Mouse (Mus musculus) layer of hippocampus, postnatal 25 days (tissue): ENCODE results near the gene 2010300C02Rik. TPM values are rescaled to one million over a fixed set of nuclear protein-coding genes. Genes with fewer than 3 reads are reported as not detected.

Experiments used
- DNase-seq, 2 experiments: peaks; one replicate each; pipeline ENCODE4 v3.0.0; 2022; ENCODE audit warnings: mixed read lengths in 2 of 2, low spot score in 1 of 2; ENCODE audit errors: extremely low spot score in 1 of 2
- total RNA-seq, 2 experiments: library from RNA; stranded (reverse); gene quantifications; 2 replicates each; pipeline ENCODE4 v1.2.3; 2021

The 2010300C02Rik gene
- total RNA-seq, 2 experiments from 2014 or later: 377 to 428 TPM

- DNase-seq: no peak
These were observed 45.6 kb downstream of the 2010300C02Rik start for GRCm38 (mm10) chr1:37674266-37674665.

GRCm38 (mm10) chr1:37671316-37671715 is 48.6 kb downstream of the 2010300C02Rik start:
- DNase-seq: no peak

- no peak for DNase-seq
These were observed 52.5 kb downstream of the 2010300C02Rik start for GRCm38 (mm10) chr1:37667386-37667785.

GRCm38 (mm10) chr1:37666587-37666986 is 53.3 kb downstream of the 2010300C02Rik start:
- no peak for DNase-seq

- DNase-seq: no peak
These were observed 54.2 kb downstream of the 2010300C02Rik start for GRCm38 (mm10) chr1:37665539-37666323.

- no peak for DNase-seq
These were observed 55.4 kb downstream of the 2010300C02Rik start for GRCm38 (mm10) chr1:37664496-37664895.

GRCm38 (mm10) chr1:37663606-37664005 is 56.3 kb downstream of the 2010300C02Rik start:
- no peak for DNase-seq

GRCm38 (mm10) chr1:37656017-37656416 is 63.9 kb downstream of the 2010300C02Rik start:
- no peak for DNase-seq

GRCm38 (mm10) chr1:37653992-37654391 is 65.9 kb downstream of the 2010300C02Rik start:
- no peak for DNase-seq

- DNase-seq: no peak
These were observed 72.8 kb downstream of the 2010300C02Rik start for GRCm38 (mm10) chr1:37647066-37647465.

- DNase-seq: no peak
These were observed 75.4 kb downstream of the 2010300C02Rik start for GRCm38 (mm10) chr1:37644501-37644900.

GRCm38 (mm10) chr1:37643794-37644365 is 76.0 kb downstream of the 2010300C02Rik start:
- no peak for DNase-seq

- no peak for DNase-seq
These were observed 78.5 kb downstream of the 2010300C02Rik start for GRCm38 (mm10) chr1:37641361-37641760.

- peak; percentile 73 to 84 for DNase-seq
These were observed 80.8 kb downstream of the 2010300C02Rik start for GRCm38 (mm10) chr1:37639101-37639500.

- no peak for DNase-seq
These were observed 81.3 kb downstream of the 2010300C02Rik start for GRCm38 (mm10) chr1:37638560-37638959.

- no peak for DNase-seq
These were observed 82.3 kb downstream of the 2010300C02Rik start for GRCm38 (mm10) chr1:37637571-37637970.

GRCm38 (mm10) chr1:37636824-37637223 is 83.1 kb downstream of the 2010300C02Rik start:
- no peak for DNase-seq

GRCm38 (mm10) chr1:37636169-37636568 is 83.7 kb downstream of the 2010300C02Rik start:
- peak in 1 of 2 experiments; percentile 54 for DNase-seq

- no peak for DNase-seq
These were observed 84.2 kb downstream of the 2010300C02Rik start for GRCm38 (mm10) chr1:37635716-37636115.

GRCm38 (mm10) chr1:37634658-37635057 is 85.2 kb downstream of the 2010300C02Rik start:
- DNase-seq: peak in 1 of 2 experiments; percentile 64

GRCm38 (mm10) chr1:37633516-37633915 is 86.4 kb downstream of the 2010300C02Rik start:
- DNase-seq: no peak

GRCm38 (mm10) chr1:37632425-37632824 is 87.5 kb downstream of the 2010300C02Rik start:
- DNase-seq: no peak
